Mouse (Mus musculus): ENCODE measurements around the gene Csnk2a1. TPM values are rescaled to one million over a fixed set of nuclear protein-coding genes. Genes with fewer than 3 reads are reported as not detected.

Gene Csnk2a1
- polyA plus RNA-seq, 1 experiment from 2014 or later = 40.5 TPM

- H3K4me3 ChIP-seq (ENCODE audit: low read depth, low read length) = no peak overlapping the region
- WGBS (ENCODE audit: insufficient replicate concordance) = 69% methylated on average over 8 of the region's 8 CpGs
- H3K4me1 ChIP-seq (ENCODE audit: insufficient read depth) = peaks cover 19% of the 10 kb centered on the region
- ATAC-seq (no peak), DNase-seq (no peak)
- no peaks in the 10 kb centered on the region for H3K9me3 ChIP-seq (ENCODE audit: low read length)
- H3K9ac ChIP-seq (replicated peaks) = no peak overlapping the region
- no peak overlapping the region for H3K4me2 ChIP-seq (ENCODE audit: low read depth, low read length)
- TF ChIP-seq CTCF (IDR thresholded peaks at IDR 0.05; ENCODE audit: low read depth) = no peak
- H3K27ac ChIP-seq (ENCODE audit: low read depth) = no peak overlapping the region
- H3K36me3 ChIP-seq (replicated peaks; ENCODE audit: insufficient read depth, low read length) = no peaks in the 10 kb centered on the region
- H3K27me3 ChIP-seq (ENCODE audit: insufficient read depth, low read length) = no peaks in the 10 kb centered on the region
These were observed 2.9 kb upstream of the Csnk2a1 start for GRCm38 (mm10) chr2:152223521-152224300.

GRCm38 (mm10) chr2:152225536-152225935, 1.1 kb upstream of the Csnk2a1 start:
- H3K27ac ChIP-seq (ENCODE audit: low read depth) = no peak overlapping the region
- H3K4me2 ChIP-seq (ENCODE audit: low read depth, low read length) = peak overlapping the region; percentile 75
- H3K4me3 ChIP-seq (ENCODE audit: low read depth, low read length) = peak overlapping the region; percentile 95; the same call in 1 of the 2 replicates
- TF ChIP-seq CTCF (IDR thresholded peaks at IDR 0.05; ENCODE audit: low read depth) (no peak), EP300 (IDR thresholded peaks at IDR 0.05; ENCODE audit: low read depth) (no peak)
- 0 out of 2 replicates have a peak overlapping the region, but pooled peaks have one; percentile 96 for H3K9ac ChIP-seq (replicated peaks)
- no peaks in the 10 kb centered on the region for H3K27me3 ChIP-seq (ENCODE audit: insufficient read depth, low read length)
- 79% methylated on average over 7 of the region's 7 CpGs for WGBS (ENCODE audit: insufficient replicate concordance)
- DNase-seq (no peak), ATAC-seq (no peak)
- H3K36me3 ChIP-seq (replicated peaks; ENCODE audit: insufficient read depth, low read length) = no peaks in the 10 kb centered on the region
- H3K4me1 ChIP-seq (ENCODE audit: insufficient read depth) = peaks cover 21% of the 10 kb centered on the region
- no peaks in the 10 kb centered on the region for H3K9me3 ChIP-seq (ENCODE audit: low read length)

- ATAC-seq = peak; percentile 66
- Histone ChIP-seq H3K4me1 (ENCODE audit: insufficient read depth) (peaks cover 21% of the 10 kb centered on the region), H3K4me2 (ENCODE audit: low read depth, low read length) (peak overlapping the region; percentile 75), H3K4me3 (ENCODE audit: low read depth, low read length) (peak overlapping the region; percentile 95), H3K9me3 (ENCODE audit: low read length) (no peaks in the 10 kb centered on the region), H3K9ac (replicated peaks) (peak overlapping the region; percentile 96), H3K27ac (ENCODE audit: low read depth) (peak overlapping the region; percentile 99), H3K36me3 (replicated peaks; ENCODE audit: insufficient read depth, low read length) (no peaks in the 10 kb centered on the region), H3K27me3 (ENCODE audit: insufficient read depth, low read length) (no peaks in the 10 kb centered on the region)
- WGBS (ENCODE audit: insufficient replicate concordance) = under 1% methylated on average over 36 of the region's 38 CpGs
- DNase-seq = peak; percentile 81
- TF ChIP-seq EP300 (IDR thresholded peaks at IDR 0.05; ENCODE audit: low read depth) (no peak), CTCF (IDR thresholded peaks at IDR 0.05; ENCODE audit: low read depth) (no peak)
These were observed 427 bp downstream of the Csnk2a1 start for GRCm38 (mm10) chr2:152227051-152227481.

GRCm38 (mm10) chr2:152230046-152230445, 3.4 kb downstream of the Csnk2a1 start:
- no peak overlapping the region for H3K27ac ChIP-seq (ENCODE audit: low read depth)
- TF ChIP-seq CTCF (IDR thresholded peaks at IDR 0.05; ENCODE audit: low read depth) = no peak
- TF ChIP-seq EP300 (IDR thresholded peaks at IDR 0.05; ENCODE audit: low read depth) = no peak
- DNase-seq = no peak
- no peaks in the 10 kb centered on the region for H3K27me3 ChIP-seq (ENCODE audit: insufficient read depth, low read length)
- H3K9me3 ChIP-seq (ENCODE audit: low read length) = no peaks in the 10 kb centered on the region
- no peak overlapping the region for H3K9ac ChIP-seq (replicated peaks)
- no peak overlapping the region for H3K4me2 ChIP-seq (ENCODE audit: low read depth, low read length)
- no peak overlapping the region for H3K4me3 ChIP-seq (ENCODE audit: low read depth, low read length)
- peaks cover 21% of the 10 kb centered on the region for H3K4me1 ChIP-seq (ENCODE audit: insufficient read depth)
- ATAC-seq = no peak
- H3K36me3 ChIP-seq (replicated peaks; ENCODE audit: insufficient read depth, low read length) = 0 out of 2 replicates have a peak, but pooled peaks cover 3% of the 10 kb centered on the region

GRCm38 (mm10) chr2:152237926-152238325, 11.3 kb downstream of the Csnk2a1 start:
- Histone ChIP-seq H3K27me3 (ENCODE audit: insufficient read depth, low read length) (no peaks in the 10 kb centered on the region), H3K9ac (replicated peaks) (no peak overlapping the region), H3K4me2 (ENCODE audit: low read depth, low read length) (no peak overlapping the region), H3K4me3 (ENCODE audit: low read depth, low read length) (no peak overlapping the region), H3K9me3 (ENCODE audit: low read length) (no peaks in the 10 kb centered on the region), H3K36me3 (replicated peaks; ENCODE audit: insufficient read depth, low read length) (peaks cover 22% of the 10 kb centered on the region), H3K4me1 (ENCODE audit: insufficient read depth) (no peaks in the 10 kb centered on the region; the same call in 1 of the 2 replicates), H3K27ac (ENCODE audit: low read depth) (no peak overlapping the region)
- ATAC-seq = peak; percentile 89
- DNase-seq = peak; percentile 14
- no peak for TF ChIP-seq CTCF (IDR thresholded peaks at IDR 0.05; ENCODE audit: low read depth)
- TF ChIP-seq EP300 (IDR thresholded peaks at IDR 0.05; ENCODE audit: low read depth) = no peak
- WGBS (ENCODE audit: insufficient replicate concordance) = 77% methylated on average over 1 of the region's 1 CpGs

GRCm38 (mm10) chr2:152240580-152240979, 13.9 kb downstream of the Csnk2a1 start:
- no peaks in the 10 kb centered on the region for H3K9me3 ChIP-seq (ENCODE audit: low read length)
- no peaks in the 10 kb centered on the region for H3K4me1 ChIP-seq (ENCODE audit: insufficient read depth)
- ATAC-seq = no peak
- H3K9ac ChIP-seq (replicated peaks) = no peak overlapping the region
- H3K4me2 ChIP-seq (ENCODE audit: low read depth, low read length) = no peak overlapping the region
- TF ChIP-seq CTCF (IDR thresholded peaks at IDR 0.05; ENCODE audit: low read depth) = no peak
- no peaks in the 10 kb centered on the region for H3K27me3 ChIP-seq (ENCODE audit: insufficient read depth, low read length)
- H3K4me3 ChIP-seq (ENCODE audit: low read depth, low read length) = no peak overlapping the region
- WGBS (ENCODE audit: insufficient replicate concordance) = 54% methylated on average over 2 of the region's 2 CpGs
- no peak overlapping the region for H3K27ac ChIP-seq (ENCODE audit: low read depth)
- no peak for DNase-seq
- H3K36me3 ChIP-seq (replicated peaks; ENCODE audit: insufficient read depth, low read length) = peaks cover 17% of the 10 kb centered on the region
